Mouse (Mus musculus) kidney, embryonic 15.5 days (tissue): ENCODE measurements around the gene Ros1. TPM values are rescaled to one million over a fixed set of nuclear protein-coding genes. Genes with fewer than 3 reads are reported as not detected.

Experiments used
- ATAC-seq: fragments of 200-750 bp; cut with Nextera tagmentation; replicated peaks from 2 replicates; pipeline ENCODE4 v1.8.0; 2017; ENCODE audit warnings: moderate TSS enrichment; ENCODE audit not compliant: low FRiP score
- H3K27ac ChIP-seq: fragments of 300-500 bp; sonication (generic); 2 replicates; pipeline ENCODE4 v1.5.1; 2015; ENCODE audit warnings: mild to moderate bottlenecking, inconsistent platforms
- H3K27me3 ChIP-seq: fragments of 300-500 bp; sonication (generic); 2 replicates; pipeline ENCODE4 v1.6.1; 2015; ENCODE audit warnings: inconsistent platforms
- H3K36me3 ChIP-seq: fragments of 300-500 bp; sonication (generic); 2 replicates; pipeline ENCODE4 v1.6.1; 2015; ENCODE audit warnings: inconsistent platforms
- H3K4me1 ChIP-seq: fragments of 300-500 bp; sonication (generic); 2 replicates; pipeline ENCODE4 v1.6.1; 2015; ENCODE audit warnings: inconsistent platforms
- H3K4me2 ChIP-seq: fragments of 300-500 bp; sonication (generic); 2 replicates; pipeline ENCODE4 v1.6.1; 2015; ENCODE audit warnings: moderate library complexity, mild to moderate bottlenecking, inconsistent platforms
- H3K4me3 ChIP-seq: fragments of 300-500 bp; sonication (generic); replicated peaks from 2 replicates; pipeline ENCODE4 v1.5.1; 2015; ENCODE audit warnings: mild to moderate bottlenecking, inconsistent platforms
- H3K9ac ChIP-seq: fragments of 300-500 bp; sonication (generic); 2 replicates; pipeline ENCODE4 v1.6.1; 2015; ENCODE audit warnings: mild to moderate bottlenecking, inconsistent platforms
- H3K9me3 ChIP-seq: fragments of 300-500 bp; sonication (generic); replicated peaks from 2 replicates; pipeline ENCODE4 v1.6.1; 2016; ENCODE audit warnings: inconsistent platforms
- WGBS: fragments of 180-500 bp; shearing (Covaris S2); methylation state at CpG from one replicate; pipeline ENCODE4 v1.1.7; 2015; ENCODE audit warnings: mixed read lengths; 5-methylcytosine and 5-hydroxymethylcytosine counted together
- polyA plus RNA-seq: library from polyadenylated mRNA; unstranded; fragments of >200 nt; fragmentation: Nextera tagmentation; extraction: Ambion mirVana; gene quantifications from 2 replicates; pipeline ENCODE4 v1.2.1, GENCODE M21; 2015

Gene Ros1
- polyA plus RNA-seq, 1 experiment from 2014 or later, result 1.9 TPM

DNA sequence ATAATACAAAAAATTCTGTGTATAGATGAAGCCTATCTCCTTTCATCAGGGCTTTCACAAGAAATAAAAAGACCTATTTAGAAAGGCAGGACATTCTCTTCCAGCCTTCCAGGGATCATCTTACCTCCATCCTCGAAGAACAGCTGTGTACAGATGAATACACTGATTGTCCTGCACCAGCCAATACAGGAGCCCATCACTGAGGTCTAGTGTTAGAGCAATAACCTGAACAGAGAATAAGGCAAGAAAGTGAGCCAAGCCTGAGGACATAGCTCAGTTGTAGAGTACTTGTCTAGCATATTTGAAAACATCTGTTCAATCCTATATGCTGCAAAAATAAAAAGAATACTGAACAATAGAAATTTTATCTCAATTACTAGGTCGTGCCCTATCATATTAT, 64.3 kb downstream of the Ros1 start:
- Histone ChIP-seq H3K27me3 (no peaks in the 10 kb centered on the region), H3K4me1 (no peaks in the 10 kb centered on the region), H3K9me3 (no peaks in the 10 kb centered on the region), H3K4me3 (no peak overlapping the region), H3K9ac (no peak overlapping the region), H3K27ac (no peak overlapping the region), H3K4me2 (no peak overlapping the region), H3K36me3 (no peaks in the 10 kb centered on the region)
- ATAC-seq, result no peak
- 49% methylated on average over 2 of the region's 2 CpGs for WGBS

DNA sequence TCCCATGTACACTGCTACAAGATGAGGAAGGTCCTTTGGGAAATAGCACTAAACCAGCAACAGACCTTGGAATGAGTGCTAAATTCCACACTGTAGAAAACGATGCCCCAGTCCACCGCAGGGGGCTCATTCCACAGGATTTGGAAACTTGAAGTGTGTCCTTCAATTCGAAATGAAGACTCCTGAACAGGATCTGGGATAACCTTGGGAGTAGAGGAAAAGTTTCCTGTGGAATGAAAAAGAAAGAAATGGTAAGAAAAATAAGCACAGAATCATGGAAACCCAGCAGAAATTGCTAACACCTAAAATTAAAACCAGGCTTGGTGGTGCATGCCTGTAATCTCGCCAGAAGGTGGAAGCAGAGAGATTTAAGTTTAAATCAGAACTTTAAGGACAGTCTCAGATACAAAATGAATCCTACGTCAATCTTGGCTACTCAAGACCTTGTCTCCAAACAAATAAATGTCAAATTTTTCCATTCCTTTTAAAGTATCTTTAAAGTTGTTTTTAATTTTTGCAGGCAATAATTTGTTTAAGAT, 66.1 kb downstream of the Ros1 start:
- Histone ChIP-seq H3K9ac (no peak overlapping the region), H3K4me2 (no peak overlapping the region), H3K27me3 (no peaks in the 10 kb centered on the region), H3K9me3 (no peaks in the 10 kb centered on the region), H3K4me3 (no peak overlapping the region), H3K27ac (no peak overlapping the region), H3K4me1 (no peaks in the 10 kb centered on the region), H3K36me3 (no peaks in the 10 kb centered on the region)
- ATAC-seq, result no peak
- 47% methylated on average over 5 of the region's 5 CpGs for WGBS

DNA sequence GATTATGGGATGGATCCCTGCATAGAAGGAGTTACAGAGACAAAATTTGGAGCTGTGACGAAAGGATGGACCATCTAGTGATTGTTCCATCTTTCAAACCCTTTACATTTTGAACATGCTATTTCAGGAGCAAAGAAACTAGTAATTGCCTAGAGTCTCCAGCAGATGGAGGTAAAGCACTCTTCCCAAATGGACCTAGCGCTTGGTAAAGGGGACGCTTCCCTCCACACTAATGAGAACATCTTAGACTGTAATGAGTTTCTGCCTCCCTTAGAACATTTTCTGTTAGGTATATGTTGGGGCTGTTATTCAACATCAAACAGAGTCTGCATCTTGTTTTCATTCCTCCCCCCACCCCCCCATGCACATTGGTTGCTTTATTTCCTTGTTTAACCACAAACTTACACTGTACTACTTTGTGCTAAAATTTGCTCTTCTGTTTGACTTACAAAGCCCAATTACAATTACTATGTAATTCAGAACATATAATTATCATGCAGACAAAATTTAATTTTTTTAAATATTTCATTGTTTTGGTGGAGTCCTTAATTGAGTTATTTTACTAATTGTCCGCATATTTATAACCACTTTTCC, 88.8 kb downstream of the Ros1 start:
- H3K27me3 ChIP-seq, result no peaks in the 10 kb centered on the region
- 37% methylated on average over 4 of the region's 4 CpGs for WGBS
- ATAC-seq, result 0 out of 2 replicates have a peak, but pooled peaks have one; percentile 74
- no peaks in the 10 kb centered on the region for H3K36me3 ChIP-seq
- no peak overlapping the region for H3K4me2 ChIP-seq
- H3K4me3 ChIP-seq, result no peak overlapping the region
- no peak overlapping the region for H3K27ac ChIP-seq
- no peaks in the 10 kb centered on the region for H3K4me1 ChIP-seq
- no peaks in the 10 kb centered on the region for H3K9me3 ChIP-seq
- H3K9ac ChIP-seq, result no peak overlapping the region

DNA sequence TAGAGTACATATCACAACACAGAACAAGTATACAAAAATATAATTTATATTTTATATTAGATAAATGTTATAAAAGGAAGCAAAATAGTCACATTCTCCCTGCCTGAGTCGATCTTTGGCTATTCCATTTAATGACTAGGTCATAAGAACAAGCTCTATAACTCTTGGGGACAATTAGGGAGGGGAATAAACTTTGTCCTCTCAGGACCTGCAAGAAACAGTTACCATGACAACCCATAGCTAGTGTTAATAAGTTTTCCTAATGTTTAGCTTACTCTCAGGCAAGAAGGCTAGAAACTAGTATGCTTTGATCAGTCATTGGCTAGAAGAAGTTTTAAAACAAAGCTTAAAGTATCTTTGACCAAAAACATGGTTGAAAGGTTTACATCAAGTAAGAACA, 93.8 kb downstream of the Ros1 start:
- H3K4me3 ChIP-seq, result no peak overlapping the region
- no peaks in the 10 kb centered on the region for H3K27me3 ChIP-seq
- H3K4me2 ChIP-seq, result no peak overlapping the region
- H3K27ac ChIP-seq, result no peak overlapping the region
- 33% methylated on average over 1 of the region's 1 CpGs for WGBS
- no peaks in the 10 kb centered on the region for H3K36me3 ChIP-seq
- H3K9me3 ChIP-seq, result no peaks in the 10 kb centered on the region
- 0 out of 2 replicates have a peak, but pooled peaks have one; percentile 70 for ATAC-seq
- H3K9ac ChIP-seq, result no peak overlapping the region
- no peaks in the 10 kb centered on the region for H3K4me1 ChIP-seq

DNA sequence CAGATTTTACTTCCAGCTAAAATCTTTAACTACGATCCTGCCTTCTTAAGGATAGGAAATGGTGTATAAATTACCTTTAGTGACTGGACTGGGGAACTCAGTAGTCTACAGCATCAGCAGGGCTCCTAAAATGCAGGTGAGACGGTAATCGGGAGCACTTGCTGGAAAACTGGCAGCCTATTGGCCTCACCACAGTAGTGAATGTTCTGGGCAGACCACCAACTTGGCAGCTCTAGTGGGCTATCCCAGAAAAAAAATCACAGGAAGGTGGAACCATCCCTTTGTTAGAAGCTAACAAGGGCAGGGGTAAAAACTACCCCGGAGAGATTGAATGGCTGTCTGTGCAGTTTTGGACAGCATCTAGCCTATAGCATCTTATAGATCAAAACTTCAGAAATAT, 102.9 kb downstream of the Ros1 start:
- Histone ChIP-seq H3K4me3 (no peak overlapping the region), H3K9ac (no peak overlapping the region), H3K9me3 (no peaks in the 10 kb centered on the region), H3K27ac (no peak overlapping the region), H3K27me3 (no peaks in the 10 kb centered on the region), H3K4me1 (no peaks in the 10 kb centered on the region), H3K4me2 (no peak overlapping the region), H3K36me3 (no peaks in the 10 kb centered on the region)
- 86% methylated on average over 4 of the region's 4 CpGs for whole genome bisulfite sequencing
- ATAC-seq, result no peak

DNA sequence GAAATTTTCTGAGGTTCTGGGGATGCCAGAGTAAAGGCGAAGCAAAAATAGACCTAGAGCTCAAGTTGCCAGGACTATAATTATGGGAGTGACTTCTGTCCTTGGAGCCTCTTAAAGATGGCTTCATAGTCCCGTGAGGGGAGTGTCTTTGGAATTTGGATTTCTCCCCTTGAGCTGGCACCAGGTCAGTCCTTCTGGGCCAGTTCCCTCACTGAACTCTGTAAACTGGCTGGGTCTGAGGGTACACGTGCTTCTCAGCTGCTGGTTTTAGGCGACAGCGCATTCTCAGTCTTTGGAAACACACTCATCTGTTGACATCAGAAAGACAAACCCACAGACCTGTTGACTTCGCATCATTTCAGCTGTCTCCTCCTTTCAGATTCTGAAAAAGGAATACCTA, 108.4 kb downstream of the Ros1 start:
- no peaks in the 10 kb centered on the region for H3K4me1 ChIP-seq
- WGBS, result 84% methylated on average over 6 of the region's 6 CpGs
- no peak overlapping the region for H3K4me2 ChIP-seq
- H3K27ac ChIP-seq, result no peak overlapping the region
- no peak for ATAC-seq
- no peak overlapping the region for H3K4me3 ChIP-seq
- H3K36me3 ChIP-seq, result no peaks in the 10 kb centered on the region
- no peak overlapping the region for H3K9ac ChIP-seq
- no peaks in the 10 kb centered on the region for H3K27me3 ChIP-seq
- H3K9me3 ChIP-seq, result no peaks in the 10 kb centered on the region

DNA sequence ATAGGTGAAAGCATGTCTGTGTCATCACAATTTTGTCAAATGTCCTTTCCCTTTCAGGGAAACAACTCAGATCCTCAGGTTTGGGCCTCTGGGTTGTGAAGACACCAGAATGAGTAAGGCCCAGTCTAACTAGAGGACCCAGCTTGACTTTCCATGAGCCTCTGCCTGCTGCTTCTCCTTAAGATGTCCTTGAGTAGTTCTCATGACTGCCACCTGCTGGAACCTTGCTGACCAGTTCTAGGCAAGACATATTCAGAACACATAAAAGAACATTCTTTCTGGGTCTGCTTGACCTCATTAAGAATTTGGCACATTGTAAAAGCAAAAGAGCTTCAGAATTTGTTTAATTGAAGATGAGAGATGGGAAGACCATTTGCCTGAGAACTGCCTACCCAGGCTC, 122.6 kb downstream of the Ros1 start:
- H3K9me3 ChIP-seq, result no peaks in the 10 kb centered on the region
- no peak overlapping the region for H3K4me3 ChIP-seq
- no peaks in the 10 kb centered on the region for H3K27me3 ChIP-seq
- H3K36me3 ChIP-seq, result no peaks in the 10 kb centered on the region
- peak; percentile 60 for ATAC-seq
- no peak overlapping the region for H3K27ac ChIP-seq
- H3K4me1 ChIP-seq, result no peaks in the 10 kb centered on the region
- no peak overlapping the region for H3K9ac ChIP-seq
- H3K4me2 ChIP-seq, result no peak overlapping the region

DNA sequence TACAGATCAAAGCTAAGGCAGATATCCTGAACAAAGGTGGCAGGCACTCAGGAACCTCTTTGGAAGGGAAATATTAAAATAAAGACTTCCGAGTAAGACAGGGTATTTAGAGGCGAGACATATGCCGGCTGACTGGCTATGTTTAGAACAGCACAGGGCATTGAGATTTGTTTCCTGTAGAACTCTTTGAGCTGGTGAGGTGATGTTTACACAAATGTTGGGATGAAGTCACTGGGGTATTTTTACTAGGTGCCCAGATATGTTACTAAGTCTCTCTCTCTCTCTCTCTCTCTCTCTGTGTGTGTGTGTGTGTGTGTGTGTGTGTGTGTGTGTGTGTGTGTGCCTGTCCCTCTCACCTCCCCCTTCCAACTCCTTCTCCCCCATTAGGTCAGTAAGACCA, 146.8 kb downstream of the Ros1 start:
- Histone ChIP-seq H3K4me2 (no peak overlapping the region), H3K9me3 (no peaks in the 10 kb centered on the region), H3K4me3 (no peak overlapping the region), H3K27ac (no peak overlapping the region), H3K9ac (no peak overlapping the region), H3K36me3 (no peaks in the 10 kb centered on the region), H3K4me1 (no peaks in the 10 kb centered on the region), H3K27me3 (no peaks in the 10 kb centered on the region)
- 78% methylated on average over 3 of the region's 3 CpGs for WGBS
- no peak for ATAC-seq

DNA sequence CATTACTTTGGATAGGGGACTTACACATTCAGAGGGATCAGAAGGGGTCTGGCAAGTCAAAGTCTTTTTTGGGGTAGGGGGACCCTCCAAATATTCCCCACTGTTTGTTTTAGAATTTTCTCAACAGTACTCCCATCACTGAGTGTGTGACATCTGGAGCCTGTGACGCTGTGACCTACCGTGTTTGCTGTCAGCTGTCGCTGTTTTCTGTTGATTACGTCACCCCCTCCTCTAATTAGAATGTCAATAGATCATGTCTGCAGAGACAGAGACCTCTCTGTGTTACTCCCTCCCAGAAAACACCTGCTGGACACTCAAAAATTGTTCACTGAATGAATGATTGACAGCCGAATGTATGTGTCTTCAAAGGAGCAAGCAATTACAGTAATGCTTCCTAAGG, 152.0 kb downstream of the Ros1 start:
- H3K4me3 ChIP-seq, result no peak overlapping the region
- ATAC-seq, result no peak
- H3K36me3 ChIP-seq, result no peaks in the 10 kb centered on the region
- H3K9me3 ChIP-seq, result no peaks in the 10 kb centered on the region
- no peak overlapping the region for H3K27ac ChIP-seq
- no peaks in the 10 kb centered on the region for H3K27me3 ChIP-seq
- 83% methylated on average over 5 of the region's 5 CpGs for WGBS
- no peaks in the 10 kb centered on the region for H3K4me1 ChIP-seq
- H3K9ac ChIP-seq, result no peak overlapping the region
- H3K4me2 ChIP-seq, result no peak overlapping the region

DNA sequence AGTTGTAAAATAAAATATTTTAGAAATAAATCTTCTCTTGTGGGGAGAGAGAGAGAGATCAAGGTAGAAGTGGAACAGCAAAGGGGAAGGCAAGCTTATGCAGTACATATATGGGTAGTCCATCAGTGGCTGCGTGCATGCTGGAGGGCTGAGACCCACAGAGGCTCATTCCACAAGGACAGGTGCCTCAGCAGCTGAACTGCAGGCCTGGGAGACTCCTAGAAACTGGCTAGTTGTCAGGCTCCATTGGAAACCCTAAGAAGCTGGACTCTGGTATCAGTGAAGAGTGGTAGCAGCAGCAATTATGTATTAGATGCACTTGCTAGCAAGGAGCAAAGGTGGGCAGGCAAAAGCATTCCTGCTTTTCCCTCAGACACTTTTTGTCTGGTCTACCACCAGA, 155.7 kb downstream of the Ros1 start:
- Histone ChIP-seq H3K4me3 (no peak overlapping the region), H3K4me1 (no peaks in the 10 kb centered on the region), H3K4me2 (no peak overlapping the region), H3K27ac (no peak overlapping the region), H3K9ac (no peak overlapping the region), H3K36me3 (no peaks in the 10 kb centered on the region), H3K27me3 (no peaks in the 10 kb centered on the region), H3K9me3 (no peaks in the 10 kb centered on the region)
- 78% methylated on average over 1 of the region's 1 CpGs for WGBS
- no peak for ATAC-seq

DNA sequence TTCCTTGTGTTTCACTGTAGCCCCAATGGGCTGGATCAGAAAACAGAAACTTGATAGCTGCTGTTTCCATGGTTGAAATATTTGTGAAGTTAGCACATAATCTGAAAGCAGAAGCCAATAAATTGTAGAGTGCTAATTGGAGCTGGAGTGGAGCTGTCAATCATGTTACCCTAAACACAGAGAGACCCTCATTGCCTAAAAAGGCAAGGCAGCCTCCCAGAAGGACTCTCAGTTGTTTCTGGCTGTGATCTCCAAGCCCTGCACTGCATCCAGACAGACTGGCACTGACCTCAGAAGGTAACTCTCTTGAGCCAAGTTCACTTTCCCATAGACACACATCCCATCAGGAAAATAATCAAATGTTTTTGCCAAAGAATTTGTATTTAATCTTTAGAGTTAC, 161.3 kb downstream of the Ros1 start:
- no peak overlapping the region for H3K9ac ChIP-seq

DNA sequence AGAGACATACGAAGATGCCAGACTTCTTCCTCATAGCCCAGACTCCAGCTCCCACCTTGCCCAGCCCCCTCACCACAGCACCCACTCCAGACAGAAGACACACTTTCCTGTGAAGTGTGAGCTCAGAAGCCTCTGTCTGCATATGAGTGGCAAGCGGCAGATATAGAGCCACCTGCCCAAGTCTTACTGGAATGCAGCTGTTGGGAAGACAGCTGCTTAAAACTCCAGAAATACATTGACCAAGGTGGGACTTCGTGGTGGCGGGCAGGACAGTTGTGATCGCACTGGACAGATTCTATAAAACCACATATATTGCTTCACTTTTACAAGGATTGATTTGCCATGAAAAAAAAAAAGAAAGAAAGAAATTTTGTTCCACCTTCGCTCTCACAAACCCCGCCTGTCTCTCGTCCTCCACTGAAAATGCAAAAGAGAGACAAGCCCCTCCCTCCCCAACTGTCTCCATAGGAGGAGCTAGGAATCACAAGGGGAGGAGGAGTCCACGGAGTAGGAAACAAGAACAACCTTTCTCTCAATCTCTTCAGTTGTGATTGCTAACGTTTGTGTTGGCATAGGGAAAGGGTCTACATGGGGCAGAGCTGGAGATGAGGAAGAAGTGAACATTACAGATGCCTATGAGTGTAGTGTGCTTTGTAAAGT, 165.5 kb downstream of the Ros1 start:
- WGBS, result 1% methylated on average over 10 of the region's 10 CpGs
- no peak overlapping the region; the same call in 1 of the 2 replicates for H3K4me3 ChIP-seq

More for the DNA sequence above, 161.3 kb downstream of the Ros1 start:
- Histone ChIP-seq H3K27me3 (peaks cover 39% of the 10 kb centered on the region), H3K9me3 (no peaks in the 10 kb centered on the region), H3K4me1 (peaks cover 9% of the 10 kb centered on the region; the same call in 1 of the 2 replicates), H3K4me3 (no peak overlapping the region), H3K36me3 (no peaks in the 10 kb centered on the region), H3K4me2 (no peak overlapping the region), H3K27ac (no peak overlapping the region)
- no peak for ATAC-seq

More for the DNA sequence above, 165.5 kb downstream of the Ros1 start:
- peaks cover 18% of the 10 kb centered on the region for H3K4me1 ChIP-seq
- peaks cover 81% of the 10 kb centered on the region for H3K27me3 ChIP-seq
- H3K9ac ChIP-seq, result no peak overlapping the region
- no peaks in the 10 kb centered on the region for H3K36me3 ChIP-seq
- H3K27ac ChIP-seq, result no peak overlapping the region
- H3K4me2 ChIP-seq, result 0 out of 2 replicates have a peak overlapping the region, but pooled peaks have one; percentile 17
- ATAC-seq, result no peak
- H3K9me3 ChIP-seq, result no peaks in the 10 kb centered on the region
